Mouse (Mus musculus): ENCODE data around the gene Coq10a. TPM values are rescaled to one million over a fixed set of nuclear protein-coding genes. Genes with fewer than 3 reads are reported as not detected.

The Coq10a gene
- total and polyA plus RNA-seq, 3 experiments = 332 to 391 (median 356) TPM

GRCm38 (mm10) chr10:128401638-128402037 lies 32.8 kb upstream of the Coq10a start:
- no peak for DNase-seq
- Histone ChIP-seq H3K4me1 (ENCODE audit: control insufficient read depth, insufficient read depth, low read length) (no peaks in the 10 kb centered on the region), H3K4me3 (no peak overlapping the region), H3K27ac (no peak overlapping the region), H3K36me3 (ENCODE audit: control insufficient read depth, insufficient read depth, low read length) (no peaks in the 10 kb centered on the region), H3K79me2 (replicated peaks; ENCODE audit: control insufficient read depth, insufficient read depth, low read length) (no peaks in the 10 kb centered on the region), H3K9ac (ENCODE audit: low read depth, low read length) (no peak overlapping the region), H3K27me3 (ENCODE audit: control insufficient read depth, insufficient read depth, low read length) (no peaks in the 10 kb centered on the region)
- TF ChIP-seq EP300 (IDR thresholded peaks at IDR 0.05; ENCODE audit: insufficient read depth, low read depth, low read length) = no peak
- no peak for TF ChIP-seq POLR2A (IDR thresholded peaks at IDR 0.05; ENCODE audit: insufficient read depth, low read depth, low read length)
- TF ChIP-seq CTCF (IDR thresholded peaks at IDR 0.05) = no peak
- intact Hi-C loops (cut with DNase I) = no loop called here
- 69% methylated on average over 9 of the region's 9 CpGs for WGBS

DNA sequence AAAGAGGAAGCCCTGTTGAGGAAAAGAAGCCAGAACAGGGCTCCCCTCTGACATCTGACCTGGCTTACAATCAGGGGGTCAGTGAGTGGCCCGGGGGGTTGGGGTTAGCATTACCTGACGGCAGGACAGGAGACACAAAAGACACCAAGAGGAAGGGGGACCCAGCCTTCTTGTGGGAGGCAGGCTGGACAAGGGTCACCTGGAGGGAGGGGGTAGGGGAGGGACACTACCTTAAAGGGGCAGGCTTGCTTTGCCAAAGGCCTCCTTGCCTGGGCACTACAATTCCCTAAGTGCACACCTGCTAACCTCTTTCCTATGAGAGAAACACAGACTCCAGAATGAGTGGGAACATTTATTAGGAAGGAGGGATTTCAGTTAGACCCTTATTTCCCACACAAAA lies 32.3 kb upstream of the Coq10a start, which contains the start of gene Slc39a5:
Slc39a5 (minus strand) TSS at position 174 of the 400 bp plus-strand sequence.
- H3K4me1 ChIP-seq (ENCODE audit: control insufficient read depth, insufficient read depth, low read length) = no peaks in the 10 kb centered on the region
- H3K9ac ChIP-seq (ENCODE audit: low read depth, low read length) = no peak within 1 kb of the TSS
- DNase-seq = no peak
- WGBS = 46% methylated on average over 2 of the region's 2 CpGs
- H3K27me3 ChIP-seq (ENCODE audit: control insufficient read depth, insufficient read depth, low read length) = no peaks in the 10 kb centered on the region
- H3K27ac ChIP-seq = no peak within 1 kb of the TSS
- no peak within 1 kb of the TSS for H3K4me3 ChIP-seq
- no peaks in the 10 kb centered on the region for H3K36me3 ChIP-seq (ENCODE audit: control insufficient read depth, insufficient read depth, low read length)
- no peaks in the 10 kb centered on the region for H3K79me2 ChIP-seq (replicated peaks; ENCODE audit: control insufficient read depth, insufficient read depth, low read length)
- intact Hi-C loops (cut with DNase I) = no loop called here
- no peak for TF ChIP-seq CTCF (IDR thresholded peaks at IDR 0.05)
- no peak for TF ChIP-seq POLR2A (IDR thresholded peaks at IDR 0.05; ENCODE audit: insufficient read depth, low read depth, low read length)
- no peak for TF ChIP-seq EP300 (IDR thresholded peaks at IDR 0.05; ENCODE audit: insufficient read depth, low read depth, low read length)

DNA sequence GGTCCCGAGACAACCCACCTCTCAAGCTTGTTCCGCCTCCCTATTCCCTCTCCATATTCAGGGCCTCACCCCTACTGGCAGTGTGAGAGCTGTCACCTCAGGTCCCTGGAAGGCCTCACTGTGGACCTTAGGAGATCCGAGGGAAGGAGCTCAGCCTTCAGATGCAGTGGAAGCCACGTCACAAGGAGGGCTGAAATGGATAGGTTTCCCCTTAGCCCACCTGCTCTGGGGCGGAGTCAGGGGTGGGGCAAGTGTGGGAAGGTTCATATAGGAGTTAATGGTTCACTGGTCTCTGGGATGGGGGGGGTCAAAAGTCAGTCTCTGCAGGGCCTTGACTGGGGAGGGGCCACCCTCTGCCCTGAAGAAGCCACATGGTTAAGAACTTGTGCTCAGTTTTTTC lies 31.5 kb upstream of the Coq10a start:
- no peak for DNase-seq
- Histone ChIP-seq H3K27ac (no peak overlapping the region), H3K36me3 (ENCODE audit: control insufficient read depth, insufficient read depth, low read length) (no peaks in the 10 kb centered on the region), H3K9ac (ENCODE audit: low read depth, low read length) (no peak overlapping the region), H3K4me1 (ENCODE audit: control insufficient read depth, insufficient read depth, low read length) (no peaks in the 10 kb centered on the region), H3K79me2 (replicated peaks; ENCODE audit: control insufficient read depth, insufficient read depth, low read length) (no peaks in the 10 kb centered on the region), H3K27me3 (ENCODE audit: control insufficient read depth, insufficient read depth, low read length) (no peaks in the 10 kb centered on the region), H3K4me3 (no peak overlapping the region)
- 61% methylated on average over 5 of the region's 5 CpGs for WGBS
- TF ChIP-seq CTCF (IDR thresholded peaks at IDR 0.05) = no peak
- TF ChIP-seq POLR2A (IDR thresholded peaks at IDR 0.05; ENCODE audit: insufficient read depth, low read depth, low read length) = no peak
- TF ChIP-seq EP300 (IDR thresholded peaks at IDR 0.05; ENCODE audit: insufficient read depth, low read depth, low read length) = no peak
- intact Hi-C loops (cut with DNase I) = no loop called here

DNA sequence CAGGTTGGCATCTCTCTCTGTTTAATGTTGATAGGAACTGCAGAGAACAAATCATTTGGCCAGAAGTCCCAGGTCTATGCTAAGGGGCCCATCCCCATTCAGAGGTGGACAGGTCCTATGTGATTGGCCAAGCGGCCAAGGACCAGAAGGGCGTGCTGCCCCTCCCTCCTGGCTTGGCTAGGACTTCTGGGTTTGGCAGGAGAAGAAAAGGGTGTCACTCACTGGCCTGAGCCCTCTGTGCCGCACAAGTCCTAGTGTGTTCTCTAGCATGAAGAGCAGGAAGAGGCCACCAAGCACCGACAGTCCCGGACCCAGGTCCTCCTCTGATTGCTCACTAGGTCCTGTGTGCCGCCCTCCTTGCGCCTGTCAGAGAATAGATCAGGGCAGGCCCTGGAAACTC lies 28.7 kb upstream of the Coq10a start:
- DNase-seq = peak in 1 of 2 experiments; percentile 61

DNA sequence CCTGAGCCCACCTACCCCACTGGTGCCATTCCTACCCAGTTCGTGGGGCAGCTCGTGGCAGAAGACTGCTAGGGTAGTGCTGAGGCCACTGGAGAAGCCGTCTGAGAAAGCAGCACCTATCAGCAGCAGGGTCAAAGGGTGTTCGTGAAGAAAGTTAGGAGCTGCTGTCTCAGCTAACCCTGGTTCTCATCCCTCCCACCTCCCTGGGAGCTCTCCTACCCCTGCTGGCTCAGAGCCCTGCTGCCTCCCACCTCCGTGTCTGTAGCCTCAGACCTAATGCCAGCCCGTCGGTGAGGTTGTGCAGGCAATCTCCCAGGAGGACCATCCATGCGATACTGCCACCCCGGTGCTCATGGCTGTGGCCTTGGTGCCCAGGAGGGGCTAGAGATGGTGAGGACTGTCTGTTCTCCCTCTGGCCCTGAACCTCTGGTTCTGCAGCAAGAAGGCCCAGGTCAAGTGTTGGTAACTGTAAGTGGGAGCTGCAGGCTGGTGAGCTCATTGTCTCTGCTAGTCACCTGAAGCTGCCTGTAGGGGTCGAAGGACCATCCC lies 28.0 kb upstream of the Coq10a start:
- 57% methylated on average over 10 of the region's 10 CpGs for WGBS
- intact Hi-C loops (cut with DNase I) = no loop called here
- Histone ChIP-seq H3K27me3 (ENCODE audit: control insufficient read depth, insufficient read depth, low read length) (no peaks in the 10 kb centered on the region), H3K9ac (ENCODE audit: low read depth, low read length) (no peak overlapping the region), H3K4me3 (no peak overlapping the region), H3K79me2 (replicated peaks; ENCODE audit: control insufficient read depth, insufficient read depth, low read length) (no peaks in the 10 kb centered on the region), H3K27ac (no peak overlapping the region), H3K4me1 (ENCODE audit: control insufficient read depth, insufficient read depth, low read length) (peaks cover 1% of the 10 kb centered on the region; the same call in 1 of the 2 replicates), H3K36me3 (ENCODE audit: control insufficient read depth, insufficient read depth, low read length) (no peaks in the 10 kb centered on the region; the same call in 1 of the 2 replicates)
- no peak for DNase-seq
- TF ChIP-seq POLR2A (IDR thresholded peaks at IDR 0.05; ENCODE audit: insufficient read depth, low read depth, low read length) (no peak), EP300 (IDR thresholded peaks at IDR 0.05; ENCODE audit: insufficient read depth, low read depth, low read length) (no peak), CTCF (IDR thresholded peaks at IDR 0.05) (no peak)

More for the DNA sequence above, 28.7 kb upstream of the Coq10a start:
- Histone ChIP-seq H3K79me2 (replicated peaks; ENCODE audit: control insufficient read depth, insufficient read depth, low read length) (no peaks in the 10 kb centered on the region), H3K36me3 (ENCODE audit: control insufficient read depth, insufficient read depth, low read length) (no peaks in the 10 kb centered on the region), H3K4me1 (ENCODE audit: control insufficient read depth, insufficient read depth, low read length) (no peaks in the 10 kb centered on the region), H3K4me3 (no peak overlapping the region), H3K9ac (ENCODE audit: low read depth, low read length) (no peak overlapping the region), H3K27ac (no peak overlapping the region), H3K27me3 (ENCODE audit: control insufficient read depth, insufficient read depth, low read length) (no peaks in the 10 kb centered on the region)
- TF ChIP-seq CTCF (IDR thresholded peaks at IDR 0.05) (no peak), EP300 (IDR thresholded peaks at IDR 0.05; ENCODE audit: insufficient read depth, low read depth, low read length) (no peak), POLR2A (IDR thresholded peaks at IDR 0.05; ENCODE audit: insufficient read depth, low read depth, low read length) (no peak)
- WGBS = 47% methylated on average over 7 of the region's 7 CpGs
- intact Hi-C loops (cut with DNase I) = no loop called here

- intact Hi-C loops (cut with DNase I) = no loop called here
- H3K79me2 ChIP-seq (replicated peaks; ENCODE audit: control insufficient read depth, insufficient read depth, low read length) = no peaks in the 10 kb centered on the region
- no peak overlapping the region for H3K9ac ChIP-seq (ENCODE audit: low read depth, low read length)
- no peak for DNase-seq
- no peak for TF ChIP-seq EP300 (IDR thresholded peaks at IDR 0.05; ENCODE audit: insufficient read depth, low read depth, low read length)
- no peak for TF ChIP-seq CTCF (IDR thresholded peaks at IDR 0.05)
- TF ChIP-seq POLR2A (IDR thresholded peaks at IDR 0.05; ENCODE audit: insufficient read depth, low read depth, low read length) = no peak
- WGBS = 47% methylated on average over 11 of the region's 11 CpGs
- no peak overlapping the region for H3K27ac ChIP-seq
- peaks cover 1% of the 10 kb centered on the region; the same call in 1 of the 2 replicates for H3K4me1 ChIP-seq (ENCODE audit: control insufficient read depth, insufficient read depth, low read length)
- H3K36me3 ChIP-seq (ENCODE audit: control insufficient read depth, insufficient read depth, low read length) = no peaks in the 10 kb centered on the region; the same call in 1 of the 2 replicates
- no peaks in the 10 kb centered on the region for H3K27me3 ChIP-seq (ENCODE audit: control insufficient read depth, insufficient read depth, low read length)
- H3K4me3 ChIP-seq = no peak overlapping the region
Measured at GRCm38 (mm10) chr10:128396017-128396673, 27.3 kb upstream of the Coq10a start.

Measured in heart, adult 2 months (tissue).